Comparison of ENCODE assay signal across 23 mouse cellular contexts in genomic region chr2:137575750-137576149, GRCm38 (mm10).
"Had no signal": no experiment of that assay in that cellular context is flagged by ENCODE, and none has a peak within 500 bp of the region (broad histone marks: within the 10 kb centered on the region; RNA-seq: fewer than 3 reads in every experiment).

No protein-coding gene starts in this region.

- H3K27me3 ChIP-seq: heart, embryonic 13.5 days; heart, embryonic 15.5 days; hindbrain, embryonic 13.5 days; hindbrain, embryonic 15.5 days; kidney, embryonic 15.5 days; limb, embryonic 12.5 days; limb, embryonic 15.5 days; liver, embryonic 12.5 days had no signal

- H3K4me1 ChIP-seq: heart, embryonic 13.5 days; heart, embryonic 15.5 days; hindbrain, embryonic 13.5 days; hindbrain, embryonic 15.5 days; limb, embryonic 12.5 days; limb, embryonic 15.5 days; liver, embryonic 12.5 days had no signal

- H3K4me2 ChIP-seq: heart, embryonic 11.5 days; heart, embryonic 13.5 days; heart, embryonic 15.5 days; hindbrain, embryonic 13.5 days; hindbrain, embryonic 15.5 days; kidney, embryonic 15.5 days; limb, embryonic 12.5 days; limb, embryonic 15.5 days; liver, embryonic 12.5 days had no signal

- DNase-seq: forebrain, postnatal 0 days; gastrocnemius, postnatal 14 days; gastrocnemius, postnatal 36 days; kidney, adult 11 months; kidney, adult 2 months; kidney, adult 9 months; kidney, postnatal 14 days; kidney, postnatal 36 days; layer of hippocampus, adult 9-11 months; layer of hippocampus, postnatal 36 days; left cerebral cortex, postnatal 4 days had no signal

- H3K27ac ChIP-seq: heart, embryonic 13.5 days; heart, embryonic 15.5 days; hindbrain, embryonic 13.5 days; hindbrain, embryonic 15.5 days; hindbrain, postnatal 0 days; kidney, embryonic 15.5 days; kidney, postnatal 0 days; limb, embryonic 12.5 days; limb, embryonic 15.5 days; liver, embryonic 12.5 days; liver, embryonic 14.5 days had no signal

- H3K36me3 ChIP-seq: heart, embryonic 13.5 days; heart, embryonic 15.5 days; hindbrain, embryonic 13.5 days; hindbrain, embryonic 15.5 days; kidney, embryonic 15.5 days; limb, embryonic 12.5 days; limb, embryonic 15.5 days; liver, embryonic 12.5 days had no signal

- H3K9ac ChIP-seq: forebrain, postnatal 0 days; heart, embryonic 13.5 days; heart, embryonic 15.5 days; hindbrain, embryonic 13.5 days; hindbrain, embryonic 15.5 days; kidney, embryonic 15.5 days; limb, embryonic 12.5 days; limb, embryonic 15.5 days; liver, embryonic 12.5 days; liver, embryonic 14.5 days had no signal

- ATAC-seq: forebrain, postnatal 0 days; hindbrain, postnatal 0 days; liver, embryonic 12.5 days had no signal

- H3K4me3 ChIP-seq: heart, embryonic 13.5 days; heart, embryonic 15.5 days; hindbrain, embryonic 13.5 days; hindbrain, embryonic 15.5 days; kidney, embryonic 15.5 days; limb, embryonic 12.5 days; limb, embryonic 15.5 days; liver, embryonic 12.5 days had no signal

- H3K9me3 ChIP-seq: heart, embryonic 13.5 days; heart, embryonic 15.5 days; hindbrain, embryonic 13.5 days; hindbrain, embryonic 15.5 days; kidney, embryonic 15.5 days; limb, embryonic 12.5 days; limb, embryonic 15.5 days; liver, embryonic 12.5 days had no signal
